Mouse (Mus musculus) C2C12 (cell line): ENCODE measurements around the gene Upf3a.

Experiments used
- CEBPB ChIP-seq: IDR thresholded peaks from one replicate; pipeline ENCODE4 v1.6.1; 2011; ENCODE audit warnings: low read depth, mild to moderate bottlenecking, control low read depth, moderate library complexity
- CTCF ChIP-seq: IDR thresholded peaks from one replicate; pipeline ENCODE4 v1.5.1; 2011; ENCODE audit not compliant: control insufficient read depth, insufficient read depth, insufficient read length
- MAX ChIP-seq: IDR thresholded peaks from one replicate; pipeline ENCODE4 v1.6.1; 2011; ENCODE audit warnings: mild to moderate bottlenecking, control low read depth
- MYOD1 ChIP-seq: IDR thresholded peaks from one replicate; pipeline ENCODE4 v1.6.1; 2011; ENCODE audit warnings: low read depth; ENCODE audit not compliant: control insufficient read depth, insufficient read length
- USF1 ChIP-seq: IDR thresholded peaks from one replicate; pipeline ENCODE4 v1.6.1; 2011; ENCODE audit warnings: low read depth, mild to moderate bottlenecking, control low read depth, moderate library complexity

DNA sequence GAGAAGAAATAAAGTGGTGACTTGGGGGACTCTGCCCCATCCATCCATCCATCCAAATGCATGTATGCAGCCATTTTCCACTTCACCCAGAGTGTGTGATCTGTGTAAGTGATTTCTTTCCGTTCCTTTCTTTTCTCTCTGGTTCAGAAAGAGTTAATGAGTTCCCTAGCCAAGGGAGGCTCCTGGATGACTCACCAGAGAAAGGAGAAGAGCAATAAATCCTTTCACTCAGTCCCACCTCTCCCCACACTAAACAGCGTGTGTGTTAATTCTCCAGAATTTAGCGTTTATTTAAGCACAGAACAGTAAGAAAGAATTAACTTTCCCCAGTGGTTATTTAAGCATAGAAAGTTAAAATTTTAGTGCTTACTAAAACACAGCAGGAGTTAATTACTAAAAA, 37.8 kb upstream of the Upf3a start:
- TF ChIP-seq CTCF (no peak), USF1 (no peak), MAX (no peak), MYOD1 (no peak), CEBPB (no peak)
